Mouse (Mus musculus) cortical plate, adult 2 months (tissue): ENCODE measurements around the gene Rps24.

Experiments used
- CTCF ChIP-seq: fragments of 200-500 bp; IDR thresholded peaks from 2 replicates; pipeline ENCODE4 v1.5.1; 2011; ENCODE audit warnings: mild to moderate bottlenecking, control low read depth, low read length; ENCODE audit not compliant: insufficient read depth; ENCODE audit errors: extremely low read depth
- POLR2A ChIP-seq: fragments of 200-500 bp; IDR thresholded peaks from 2 replicates; pipeline ENCODE4 v1.6.1; 2011; ENCODE audit warnings: mild to moderate bottlenecking, low read length, control low read depth; ENCODE audit not compliant: insufficient read depth; ENCODE audit errors: extremely low read depth

GRCm38 (mm10) chr14:24497443-24497842 lies 10.5 kb downstream of the Rps24 start:
- no peak for TF ChIP-seq POLR2A
- TF ChIP-seq CTCF: no peak
